Mouse (Mus musculus) olfactory bulb, adult 2 months (tissue): ENCODE results near the gene H2-M10.6.

ENCODE experiments used
- CTCF ChIP-seq: fragments of 200-500 bp; IDR thresholded peaks from 2 replicates; pipeline ENCODE4 v1.5.1; 2012; ENCODE audit warnings: low read depth, mild to moderate bottlenecking, low read length, moderate library complexity; ENCODE audit not compliant: insufficient read depth
- POLR2A ChIP-seq: fragments of 200-500 bp; IDR thresholded peaks from 2 replicates; pipeline ENCODE4 v1.6.1; 2012; ENCODE audit warnings: mild to moderate bottlenecking, low read depth, low read length, moderate library complexity; ENCODE audit not compliant: insufficient read depth

DNA sequence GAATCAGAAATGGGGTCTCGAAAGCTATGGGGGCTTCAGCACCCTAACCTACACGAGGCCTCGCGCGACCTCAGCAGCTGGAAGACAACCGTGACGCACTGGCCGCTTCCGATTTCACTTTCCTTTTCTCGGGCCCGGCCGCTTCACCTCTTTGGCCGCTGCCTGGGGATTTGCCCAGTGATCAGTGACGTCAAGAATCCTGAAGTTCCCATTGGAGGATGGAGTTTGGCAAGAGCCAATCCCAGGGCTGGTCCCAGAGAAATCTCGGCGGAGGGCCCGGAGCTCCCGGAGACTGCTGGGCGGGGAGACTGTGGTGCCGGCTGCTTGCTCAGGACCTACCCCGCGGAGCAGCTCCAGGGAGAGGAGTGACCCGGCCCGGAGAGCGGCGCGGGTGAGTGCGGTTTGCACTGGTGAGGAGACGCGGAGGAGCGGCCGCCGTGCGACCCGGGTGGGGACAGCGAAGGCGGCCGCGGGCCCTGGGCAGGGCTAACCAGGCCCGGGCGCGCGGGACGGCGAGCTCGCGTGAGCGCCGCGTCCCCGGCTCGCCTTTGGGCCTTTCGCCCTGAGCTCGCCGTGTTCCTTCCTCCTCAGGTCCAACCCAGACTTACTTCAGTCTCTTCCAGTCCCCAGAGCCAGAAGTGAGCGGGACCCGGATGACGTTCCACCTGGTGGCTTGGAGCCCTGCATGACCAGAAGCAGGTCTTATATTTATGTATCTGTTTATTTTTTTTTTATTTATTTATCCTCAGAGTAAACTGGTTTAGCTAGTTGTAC lies 25.1 kb downstream of the H2-M10.6 start, which contains the start of gene Trim26:
- peak; percentile 91 for TF ChIP-seq POLR2A
- no peak for TF ChIP-seq CTCF
